Mouse (Mus musculus): ENCODE measurements at regions not wholly inside any gene's neighbourhood (a gene's known extent, or its start where the extent isn't known, plus 50 kb on each side); places are given as distances from the start of the nearest gene placed in this dataset. TPM values are rescaled to one million over a fixed set of nuclear protein-coding genes. Genes with fewer than 3 reads are reported as not detected.

- H3K4me1 ChIP-seq (ENCODE audit: control insufficient read depth, insufficient read depth, low read length), result no peaks in the 10 kb centered on the region
- no peak overlapping the region for H3K9ac ChIP-seq (ENCODE audit: low read length)
- H3K9me3 ChIP-seq (replicated peaks; ENCODE audit: control insufficient read depth, low read length), result peaks cover under 1% of the 10 kb centered on the region; the same call in 1 of the 2 replicates
- H3K36me3 ChIP-seq (ENCODE audit: control insufficient read depth, insufficient read depth, low read length), result no peaks in the 10 kb centered on the region
- no peak for ATAC-seq (ENCODE audit: insufficient read depth, low FRiP score)
- 70% methylated on average over 2 of the region's 2 CpGs for whole genome bisulfite sequencing
- no peak overlapping the region for H3K27ac ChIP-seq (ENCODE audit: low read length)
- H3K4me3 ChIP-seq (replicated peaks; ENCODE audit: low read length), result no peak overlapping the region
- no peaks in the 10 kb centered on the region for H3K27me3 ChIP-seq (ENCODE audit: control insufficient read depth, insufficient read depth, low read length)
- no peak overlapping the region for H3K4me2 ChIP-seq (ENCODE audit: low read depth, low read length)
These were observed 65.1 kb upstream of the Med13l start for GRCm38 (mm10) chr5:118495478-118495760.

GRCm38 (mm10) chr5:118501624-118502023 lies 58.9 kb upstream of the Med13l start:
- ATAC-seq (ENCODE audit: insufficient read depth, low FRiP score), result no peak
- H3K36me3 ChIP-seq (ENCODE audit: control insufficient read depth, insufficient read depth, low read length), result no peaks in the 10 kb centered on the region
- H3K27ac ChIP-seq (ENCODE audit: low read length), result no peak overlapping the region
- no peaks in the 10 kb centered on the region for H3K4me1 ChIP-seq (ENCODE audit: control insufficient read depth, insufficient read depth, low read length)
- H3K9me3 ChIP-seq (replicated peaks; ENCODE audit: control insufficient read depth, low read length), result no peaks in the 10 kb centered on the region
- H3K4me2 ChIP-seq (ENCODE audit: low read depth, low read length), result no peak overlapping the region
- H3K9ac ChIP-seq (ENCODE audit: low read length), result no peak overlapping the region
- 79% methylated on average over 5 of the region's 5 CpGs for WGBS
- no peaks in the 10 kb centered on the region for H3K27me3 ChIP-seq (ENCODE audit: control insufficient read depth, insufficient read depth, low read length)
- H3K4me3 ChIP-seq (replicated peaks; ENCODE audit: low read length), result no peak overlapping the region

- Histone ChIP-seq H3K27me3 (ENCODE audit: control insufficient read depth, insufficient read depth, low read length) (no peaks in the 10 kb centered on the region), H3K9ac (ENCODE audit: low read length) (no peak overlapping the region), H3K4me1 (ENCODE audit: control insufficient read depth, insufficient read depth, low read length) (no peaks in the 10 kb centered on the region), H3K9me3 (replicated peaks; ENCODE audit: control insufficient read depth, low read length) (no peaks in the 10 kb centered on the region), H3K36me3 (ENCODE audit: control insufficient read depth, insufficient read depth, low read length) (no peaks in the 10 kb centered on the region), H3K4me2 (ENCODE audit: low read depth, low read length) (no peak overlapping the region), H3K27ac (ENCODE audit: low read length) (no peak overlapping the region), H3K4me3 (replicated peaks; ENCODE audit: low read length) (no peak overlapping the region)
- no peak for ATAC-seq (ENCODE audit: insufficient read depth, low FRiP score)
- WGBS, result 40% methylated on average over 15 of the region's 15 CpGs
These were observed 57.5 kb upstream of the Med13l start for GRCm38 (mm10) chr5:118502991-118503390.

GRCm38 (mm10) chr5:118504170-118504569 lies 56.3 kb upstream of the Med13l start:
- no peaks in the 10 kb centered on the region for H3K9me3 ChIP-seq (replicated peaks; ENCODE audit: control insufficient read depth, low read length)
- no peaks in the 10 kb centered on the region for H3K27me3 ChIP-seq (ENCODE audit: control insufficient read depth, insufficient read depth, low read length)
- H3K36me3 ChIP-seq (ENCODE audit: control insufficient read depth, insufficient read depth, low read length), result no peaks in the 10 kb centered on the region
- H3K9ac ChIP-seq (ENCODE audit: low read length), result no peak overlapping the region
- H3K27ac ChIP-seq (ENCODE audit: low read length), result no peak overlapping the region
- no peak overlapping the region for H3K4me3 ChIP-seq (replicated peaks; ENCODE audit: low read length)
- no peaks in the 10 kb centered on the region for H3K4me1 ChIP-seq (ENCODE audit: control insufficient read depth, insufficient read depth, low read length)
- 79% methylated on average over 10 of the region's 10 CpGs for WGBS
- no peak overlapping the region for H3K4me2 ChIP-seq (ENCODE audit: low read depth, low read length)
- ATAC-seq (ENCODE audit: insufficient read depth, low FRiP score), result peak; percentile 50; the same call in 1 of the 2 replicates

GRCm38 (mm10) chr5:118504926-118505325 lies 55.6 kb upstream of the Med13l start:
- Histone ChIP-seq H3K4me3 (replicated peaks; ENCODE audit: low read length) (no peak overlapping the region), H3K4me2 (ENCODE audit: low read depth, low read length) (no peak overlapping the region), H3K36me3 (ENCODE audit: control insufficient read depth, insufficient read depth, low read length) (no peaks in the 10 kb centered on the region), H3K9ac (ENCODE audit: low read length) (no peak overlapping the region), H3K27me3 (ENCODE audit: control insufficient read depth, insufficient read depth, low read length) (no peaks in the 10 kb centered on the region), H3K4me1 (ENCODE audit: control insufficient read depth, insufficient read depth, low read length) (no peaks in the 10 kb centered on the region), H3K9me3 (replicated peaks; ENCODE audit: control insufficient read depth, low read length) (no peaks in the 10 kb centered on the region), H3K27ac (ENCODE audit: low read length) (no peak overlapping the region)
- 45% methylated on average over 7 of the region's 7 CpGs for WGBS
- ATAC-seq (ENCODE audit: insufficient read depth, low FRiP score), result no peak

- H3K27ac ChIP-seq (ENCODE audit: low read length), result no peak overlapping the region
- no peak for ATAC-seq (ENCODE audit: insufficient read depth, low FRiP score)
- 45% methylated on average over 5 of the region's 5 CpGs for WGBS
- H3K4me3 ChIP-seq (replicated peaks; ENCODE audit: low read length), result no peak overlapping the region
- peaks cover 18% of the 10 kb centered on the region for H3K4me1 ChIP-seq (ENCODE audit: control insufficient read depth, insufficient read depth, low read length)
- no peaks in the 10 kb centered on the region for H3K36me3 ChIP-seq (ENCODE audit: control insufficient read depth, insufficient read depth, low read length)
- no peaks in the 10 kb centered on the region for H3K9me3 ChIP-seq (replicated peaks; ENCODE audit: control insufficient read depth, low read length)
- 0 out of 2 replicates have a peak, but pooled peaks cover 2% of the 10 kb centered on the region for H3K27me3 ChIP-seq (ENCODE audit: control insufficient read depth, insufficient read depth, low read length)
- H3K9ac ChIP-seq (ENCODE audit: low read length), result no peak overlapping the region
- no peak overlapping the region for H3K4me2 ChIP-seq (ENCODE audit: low read depth, low read length)
These were observed 50.6 kb upstream of the Med13l start for GRCm38 (mm10) chr5:118509871-118510270.

Small RNA genes lying in the stretch of these regions (microRNA-seq; reads per million reads assigned to microRNA genes)
- gene Gm26455, result not detected

Data from stomach, embryonic 16.5 days (tissue).